Mouse (Mus musculus) ovary, postnatal 36 days (tissue): ENCODE data around the gene Ccdc157.
A peak's percentile ranks its signal among the peaks of the same experiment; 100 is the strongest.

Source experiments
- DNase-seq: peaks from one replicate; pipeline ENCODE4 v3.0.0; 2022; ENCODE audit warnings: low spot score, mixed read lengths

Gene Ccdc157

GRCm38 (mm10) chr11:4101851-4102250 lies 58.2 kb downstream of the Ccdc157 start:
- DNase-seq, result no peak

DNA sequence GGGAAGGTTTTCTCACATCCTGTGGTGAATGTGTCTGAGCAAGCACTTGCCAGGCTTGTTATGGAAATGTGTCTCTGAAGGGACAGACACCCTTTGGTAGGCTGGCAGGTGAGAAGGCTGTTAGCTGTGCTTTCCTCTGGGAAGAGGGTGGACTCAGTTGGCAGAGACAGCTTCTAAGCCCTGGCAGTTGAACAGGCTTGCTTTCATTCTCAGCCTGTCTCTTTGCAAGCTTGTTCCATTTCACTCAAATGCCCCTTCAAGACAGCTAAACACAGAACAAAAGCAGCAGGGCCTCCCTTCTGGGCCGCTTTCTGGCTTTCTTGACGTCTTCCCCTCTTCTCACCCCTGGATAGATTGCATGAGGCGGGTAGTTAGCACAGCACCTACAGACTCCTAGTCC lies 60.6 kb downstream of the Ccdc157 start:
- DNase-seq, result no peak

DNA sequence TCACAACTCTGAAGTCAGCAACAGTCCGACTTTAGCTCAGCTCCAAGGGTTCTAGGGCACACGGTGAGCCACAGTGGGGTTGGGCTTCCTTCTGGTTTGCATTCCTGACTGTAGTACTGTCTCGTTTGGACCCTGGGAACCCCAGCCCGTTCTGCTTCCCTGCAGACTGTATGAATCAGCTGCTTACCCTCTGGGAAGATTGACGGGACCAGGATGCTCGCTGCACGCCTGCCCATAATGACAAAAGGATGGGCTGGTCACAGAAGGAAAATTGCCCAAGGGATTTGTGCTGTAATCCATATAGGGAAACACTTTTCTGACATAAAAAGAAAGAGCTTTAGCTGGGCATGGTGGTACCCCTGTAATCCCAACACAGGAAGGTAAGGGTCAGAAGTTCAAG lies 61.3 kb downstream of the Ccdc157 start:
- no peak for DNase-seq

DNA sequence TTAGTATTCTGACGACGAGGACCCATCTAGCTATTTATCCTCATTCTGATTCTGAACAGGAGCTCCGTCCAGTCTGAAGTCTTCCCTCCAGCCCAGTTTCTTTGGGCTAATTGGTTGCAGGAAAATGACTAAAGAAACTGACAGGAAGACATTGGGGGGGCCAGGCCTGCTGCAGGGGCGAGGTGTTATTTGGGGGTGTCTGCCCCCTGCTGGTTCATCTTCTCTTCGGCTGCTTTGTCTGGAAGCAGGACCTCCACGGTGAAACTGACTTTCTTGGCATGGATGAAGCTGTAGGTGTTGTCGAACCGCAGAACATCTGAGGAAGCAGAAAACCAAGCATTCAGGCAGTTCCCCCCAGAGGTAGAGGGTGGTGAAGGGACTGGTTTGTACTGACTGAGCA lies 62.0 kb downstream of the Ccdc157 start:
- DNase-seq, result no peak

GRCm38 (mm10) chr11:4097091-4097621 lies 62.9 kb downstream of the Ccdc157 start:
- peak; percentile 18 for DNase-seq

DNA sequence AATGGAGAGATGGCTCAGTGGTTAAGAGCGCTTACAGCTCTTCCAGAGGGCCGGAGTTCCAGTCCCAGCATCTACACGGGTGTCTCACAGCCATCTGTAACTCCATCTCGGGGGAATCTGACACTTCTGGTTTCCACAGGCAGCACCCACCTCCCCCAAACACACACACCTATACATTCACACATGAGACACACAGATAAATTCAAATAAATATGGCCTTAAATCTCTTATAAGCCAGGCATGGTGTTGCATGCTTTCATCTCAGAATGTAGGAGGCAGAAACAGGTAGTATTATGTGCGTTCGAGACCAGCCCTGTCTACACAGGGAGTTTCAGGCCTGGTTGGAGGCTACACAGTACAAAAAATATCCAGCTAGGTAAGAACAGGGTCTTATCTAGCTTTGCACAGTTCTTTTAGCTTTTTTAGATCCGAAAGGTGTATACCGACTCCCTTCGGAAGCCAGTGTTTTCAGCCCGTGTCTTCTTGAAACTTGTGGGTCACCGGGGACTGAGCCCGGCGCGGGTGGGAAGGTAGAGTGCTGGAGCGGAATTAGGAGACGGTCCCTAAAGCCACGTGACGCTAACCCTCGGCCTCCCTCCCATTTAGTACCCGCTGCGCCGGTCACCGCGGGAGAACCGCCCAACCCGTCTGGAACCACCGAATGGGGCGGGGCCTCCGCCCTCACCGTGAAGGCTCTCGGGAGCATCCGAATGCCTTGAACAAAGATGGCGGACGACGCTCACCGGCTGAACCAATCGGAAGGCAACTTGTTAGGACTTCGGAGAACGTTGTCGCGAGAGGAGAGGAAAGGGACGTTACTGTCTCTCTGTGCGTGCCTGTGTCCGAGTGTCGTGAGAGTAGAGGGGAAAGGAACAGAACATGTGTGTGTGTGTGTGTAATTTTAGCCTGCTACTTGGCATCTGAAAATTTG lies 63.8 kb downstream of the Ccdc157 start:
- DNase-seq, result peak; percentile 99

GRCm38 (mm10) chr11:4095171-4096053 lies 64.7 kb downstream of the Ccdc157 start, which contains the start of gene Mtfp1:
Gene Mtfp1 (minus strand): TSS chr11:4095445.
- DNase-seq, result peak; percentile 68

DNA sequence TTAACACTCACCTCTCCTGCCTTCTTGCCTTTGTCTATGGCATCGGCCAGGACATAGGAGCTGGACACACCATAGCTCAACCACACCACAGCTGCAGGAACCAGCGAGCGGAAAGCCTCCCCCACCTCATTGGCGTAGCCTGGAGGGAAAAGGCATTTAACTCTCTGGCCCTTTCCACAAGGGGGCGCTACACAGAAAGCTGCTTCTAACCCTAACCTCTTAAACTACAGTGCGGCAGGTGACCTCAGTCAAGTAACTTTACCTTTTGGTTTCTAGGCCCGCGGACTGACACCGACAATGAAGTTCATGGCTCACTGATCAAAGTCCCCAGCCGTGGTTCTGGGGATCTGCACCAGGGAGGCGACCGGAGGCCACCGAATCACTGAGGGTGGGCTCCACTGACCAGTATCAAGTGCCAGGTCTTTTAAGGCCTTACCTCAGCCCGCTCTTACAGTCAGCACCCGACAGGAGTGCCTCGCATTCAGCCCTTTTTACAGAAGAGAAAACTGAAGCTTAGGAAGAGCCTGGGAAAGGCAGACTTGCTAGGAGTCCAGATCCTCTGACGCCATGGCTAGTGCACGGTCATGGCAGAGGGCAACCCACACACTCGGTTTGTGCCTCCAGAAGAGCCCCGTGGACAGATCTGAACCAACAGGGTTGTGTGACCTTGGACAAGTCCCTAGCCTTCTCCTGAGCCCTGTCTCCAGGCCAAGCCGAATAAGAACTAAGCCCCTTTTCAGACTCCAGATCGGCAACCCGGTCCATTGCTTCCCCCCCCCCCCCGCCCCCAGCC lies 65.5 kb downstream of the Ccdc157 start:
- DNase-seq, result peak; percentile 55

- DNase-seq, result no peak
These were observed 66.4 kb downstream of the Ccdc157 start for GRCm38 (mm10) chr11:4093459-4094377.
